Mouse (Mus musculus): Measurements from ENCODE around the gene Cox7a1.
"Not testable (repeated sequence)": the region's sequence is repeated elsewhere in the genome, so short reads cannot be mapped to it uniquely, and the experiment has no call there.

Cox7a1 gene

DNA sequence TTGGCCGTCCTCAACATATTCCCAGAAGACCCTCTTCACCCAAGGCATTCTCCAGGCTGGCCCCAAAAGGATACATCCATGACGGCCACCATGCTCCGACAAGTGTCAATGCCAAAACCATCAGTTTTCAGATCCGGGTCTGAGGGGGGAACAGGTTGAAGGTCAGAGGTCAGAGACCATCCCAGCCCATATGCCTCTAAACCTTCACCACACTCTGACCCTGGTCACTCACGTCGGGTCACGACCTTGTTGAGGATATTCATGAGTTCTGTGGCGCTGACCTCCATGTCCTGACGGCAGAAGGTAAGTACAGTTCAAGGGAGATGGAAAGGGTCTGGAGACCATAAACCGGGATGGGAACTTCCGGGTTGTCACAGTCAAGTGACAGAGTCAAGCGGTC lies 8.1 kb downstream of the Cox7a1 start:
- no peak for DNase-seq (ENCODE audit: inconsistent age in 2 of 2, low spot score in 1 of 2)

DNA sequence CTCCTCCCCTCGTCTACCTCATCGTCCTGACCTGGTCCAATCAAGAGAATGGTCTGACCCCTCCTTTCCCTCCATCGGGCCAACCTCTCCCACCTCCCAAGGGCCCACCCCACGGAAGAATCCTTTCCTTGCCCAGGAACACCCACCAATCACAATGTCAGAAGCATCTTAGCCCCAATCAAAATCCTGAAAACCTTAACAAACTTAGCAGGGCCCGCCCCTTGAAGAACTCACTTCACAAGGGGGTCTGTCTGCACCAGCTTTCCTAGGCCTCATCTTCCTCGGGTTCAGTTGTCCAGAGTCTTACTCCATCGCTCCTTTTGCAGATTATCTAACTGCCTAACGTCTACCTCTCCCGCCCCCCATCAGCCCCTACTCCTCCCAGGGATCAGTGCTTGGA lies 9.1 kb downstream of the Cox7a1 start:
- DNase-seq (ENCODE audit: inconsistent age in 2 of 2, low spot score in 1 of 2): no peak

DNA sequence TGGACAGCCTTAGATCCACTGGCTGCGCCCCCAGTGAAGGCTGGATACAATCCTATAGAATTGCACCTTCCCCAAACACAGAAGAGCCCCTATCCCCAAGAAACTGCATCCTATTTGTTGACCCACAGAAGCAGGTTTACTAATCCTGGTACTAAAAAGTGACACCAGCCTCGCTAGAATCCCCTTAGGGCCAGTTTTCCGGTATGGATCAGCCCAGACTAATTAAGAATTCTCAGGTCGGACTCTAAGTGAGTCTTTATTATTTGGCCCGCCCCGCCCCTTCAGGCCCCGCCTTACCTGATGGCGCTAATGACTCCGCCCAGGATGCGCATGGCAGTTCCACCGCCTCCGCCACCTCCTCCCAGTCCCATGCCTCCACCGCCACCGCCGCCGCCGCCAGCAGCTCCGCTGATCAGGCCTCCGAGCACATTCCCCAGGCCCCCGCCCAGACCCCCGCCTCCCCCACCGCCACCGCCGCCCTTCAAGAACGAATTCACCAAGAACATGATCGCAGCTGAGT lies 9.7 kb downstream of the Cox7a1 start:
- DNase-seq (ENCODE audit: inconsistent age in 2 of 2, low spot score in 1 of 2): peak; percentile 88 to 94

DNA sequence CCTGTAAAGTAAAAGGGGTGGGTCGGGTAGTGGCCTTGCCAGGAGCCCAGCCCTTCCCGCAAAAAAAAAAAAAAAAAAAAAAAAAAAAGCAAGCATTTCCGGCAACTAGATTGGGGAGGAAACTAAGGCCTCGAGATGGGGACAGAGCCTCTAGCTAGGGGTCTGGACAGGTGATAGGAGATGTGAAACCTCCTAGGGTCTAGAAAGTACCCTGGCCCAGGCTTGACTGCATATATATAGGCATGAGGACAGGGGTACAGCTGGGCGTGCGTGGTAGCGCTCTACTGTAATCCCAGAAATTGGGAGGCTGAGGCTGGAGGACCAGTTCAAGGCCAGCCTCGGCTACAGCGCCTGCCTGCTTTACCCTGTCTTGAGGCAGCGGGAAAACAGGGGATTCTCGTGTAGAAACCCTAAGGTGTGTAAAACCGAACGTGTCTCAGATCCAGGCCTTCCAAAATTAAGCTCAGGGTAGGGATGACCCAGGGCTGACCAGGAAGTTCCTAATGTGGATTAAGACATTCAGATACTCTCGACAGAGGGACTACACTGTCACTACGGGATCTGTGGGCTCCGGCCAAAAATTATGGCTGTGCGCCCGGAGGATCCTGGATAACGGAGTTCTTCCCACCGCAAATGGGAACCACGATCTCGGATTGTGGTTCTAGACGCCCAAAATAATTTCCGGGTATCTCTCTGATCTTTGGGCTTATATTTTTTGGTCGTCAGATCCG lies 10.3 kb downstream of the Cox7a1 start:
- DNase-seq (ENCODE audit: inconsistent age in 2 of 2, low spot score in 1 of 2): peak; percentile 56 to 87

DNA sequence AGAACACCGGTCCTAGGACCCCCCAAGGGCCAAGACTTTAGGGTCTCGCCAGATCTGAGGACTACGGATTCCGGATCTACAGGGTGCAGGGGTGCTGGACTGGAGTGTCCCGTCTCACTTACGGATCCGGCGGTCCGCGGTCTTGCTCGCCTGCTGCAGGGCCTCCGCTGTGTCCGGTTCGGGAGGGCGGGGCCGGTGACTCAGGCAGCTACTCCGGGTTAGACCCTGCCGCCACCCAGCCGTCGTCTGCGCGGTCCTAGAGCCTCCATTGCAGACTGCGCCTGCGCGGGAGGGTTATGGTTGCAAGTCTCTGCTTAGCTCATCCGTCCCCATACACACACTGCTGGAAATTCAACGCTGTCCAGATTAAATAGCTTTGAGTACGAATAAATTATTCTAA lies 10.9 kb downstream of the Cox7a1 start:
- DNase-seq (ENCODE audit: inconsistent age in 2 of 2, low spot score in 1 of 2): peak; percentile 97 to 98

DNA sequence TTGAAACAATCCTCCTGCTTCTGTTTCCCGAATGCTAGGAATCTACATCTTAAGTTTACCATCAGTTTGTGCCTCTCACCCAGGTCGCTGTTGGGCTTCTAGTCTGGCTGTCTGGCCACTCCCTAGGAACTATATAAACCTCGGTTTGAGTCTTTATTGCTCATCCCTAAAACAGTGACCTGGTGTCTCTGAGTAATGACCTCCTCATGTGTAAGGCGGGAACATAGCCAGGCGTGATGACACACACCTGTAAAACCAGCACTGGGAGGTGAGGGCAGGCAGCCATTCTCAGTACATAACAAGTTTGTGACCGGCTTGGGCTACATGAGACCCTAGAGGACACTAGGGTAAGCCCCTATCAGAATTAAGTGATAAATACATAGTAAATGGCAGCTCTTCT lies 11.5 kb downstream of the Cox7a1 start:
- no peak for DNase-seq (ENCODE audit: inconsistent age in 2 of 2, low spot score in 1 of 2)

DNA sequence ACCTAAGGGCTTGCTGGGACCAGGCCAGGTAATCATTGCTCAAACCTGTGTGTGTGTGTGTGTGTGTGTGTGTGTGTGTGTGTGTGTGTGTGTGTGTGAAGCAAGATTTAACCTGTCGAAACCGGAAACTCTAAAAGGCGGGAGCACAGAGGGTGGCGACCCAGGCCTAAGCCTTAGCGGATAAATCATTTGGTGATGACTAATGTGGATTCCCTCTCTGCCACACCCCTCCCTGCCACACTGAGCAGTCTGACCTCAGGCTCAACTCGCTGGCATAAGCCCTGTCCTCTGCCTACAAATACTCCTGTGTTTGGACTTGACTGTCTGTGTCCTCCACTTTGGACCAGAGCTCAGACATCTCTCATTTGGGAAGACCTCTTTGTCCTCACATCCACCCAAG lies 12.2 kb downstream of the Cox7a1 start:
- DNase-seq (ENCODE audit: inconsistent age in 2 of 2, low spot score in 1 of 2): peak; percentile 75 to 84

DNA sequence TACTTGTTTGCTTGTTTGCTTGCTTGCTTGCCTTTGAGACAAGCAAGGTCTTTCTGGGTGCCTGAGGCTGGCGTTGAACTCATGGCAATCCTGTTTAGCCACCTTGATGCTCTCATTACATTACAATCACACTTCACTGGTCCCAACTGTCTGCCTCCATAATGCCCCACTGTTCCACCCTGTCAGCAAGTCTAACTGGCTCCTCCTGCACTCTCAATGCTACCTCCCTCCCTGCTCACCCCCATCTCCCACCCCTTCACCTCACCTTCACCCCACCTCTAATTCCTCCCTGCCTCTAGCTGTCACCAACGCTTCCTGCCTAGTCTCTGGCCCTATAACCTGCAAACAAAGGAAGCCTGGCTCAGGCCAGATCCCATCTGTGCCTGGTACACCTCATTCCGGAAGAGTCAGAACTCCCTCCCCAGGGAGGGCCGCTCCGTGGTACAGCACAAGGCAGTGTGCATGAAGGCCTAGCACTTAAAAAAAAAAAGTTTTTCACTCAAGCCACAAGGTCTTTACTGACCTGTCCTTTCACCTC lies 13.7 kb downstream of the Cox7a1 start:
- no peak for DNase-seq (ENCODE audit: inconsistent age in 2 of 2, low spot score in 1 of 2)

DNA sequence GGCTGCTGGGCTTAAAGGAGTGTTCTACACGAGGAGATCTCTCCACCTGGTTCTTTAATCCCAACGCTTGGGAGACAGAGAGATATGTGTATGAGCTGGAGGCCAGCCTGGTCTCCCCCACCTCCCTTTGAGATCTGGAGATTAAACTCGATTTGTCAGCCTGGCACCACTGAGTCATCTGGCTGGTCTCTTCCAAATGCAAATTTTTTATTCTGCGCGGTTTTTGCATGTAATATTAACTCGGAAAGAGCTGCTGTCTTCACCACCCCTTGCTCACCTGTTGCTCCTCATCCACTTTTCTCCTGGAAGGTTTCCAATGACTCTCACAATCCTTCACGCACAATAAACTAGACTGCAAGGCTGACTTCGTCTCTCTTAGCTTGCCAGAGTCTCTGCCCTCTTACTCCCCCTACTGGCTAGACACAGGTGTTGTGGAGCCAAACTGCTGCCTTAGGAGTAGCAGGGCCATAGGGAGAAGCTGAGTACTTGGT lies 14.6 kb downstream of the Cox7a1 start, which contains the start of gene Capns1:
Gene Capns1, minus strand, starts transcription at position 331 of the 491 bp plus-strand sequence.
- peak; percentile 70 to 91 for DNase-seq (ENCODE audit: inconsistent age in 2 of 2, low spot score in 1 of 2)

DNA sequence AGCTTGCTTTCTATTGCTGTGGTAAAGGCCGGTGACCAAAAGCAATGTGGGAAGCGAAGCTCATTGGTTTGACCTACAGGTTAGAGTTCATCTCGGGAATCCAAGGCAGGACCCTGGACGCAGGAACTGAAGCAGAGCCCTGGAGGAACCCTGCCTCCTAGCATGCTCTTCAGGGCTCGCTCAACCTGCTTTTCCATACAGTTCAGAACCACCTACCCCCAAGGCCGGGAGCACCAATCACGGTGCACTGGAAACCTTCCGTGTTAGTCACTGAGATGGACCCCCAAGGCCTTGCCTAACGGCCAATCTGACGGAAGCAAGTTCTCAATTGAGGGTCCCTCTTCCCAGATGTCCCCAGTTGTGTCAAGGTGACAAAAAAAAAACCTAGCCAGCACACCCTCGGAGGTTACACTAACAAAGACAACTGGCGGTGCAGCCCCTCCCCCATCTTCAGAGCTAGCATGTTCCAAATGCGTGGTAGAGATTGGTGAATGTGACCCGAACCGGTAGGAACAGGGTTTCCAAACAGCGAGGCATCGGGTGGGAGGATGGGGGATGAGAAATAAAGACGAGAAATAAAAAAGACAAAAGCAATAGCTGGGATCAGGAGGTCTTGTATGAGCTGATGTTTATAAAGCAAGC lies 15.7 kb downstream of the Cox7a1 start:
- DNase-seq (ENCODE audit: inconsistent age in 2 of 2, low spot score in 1 of 2): no peak

DNA sequence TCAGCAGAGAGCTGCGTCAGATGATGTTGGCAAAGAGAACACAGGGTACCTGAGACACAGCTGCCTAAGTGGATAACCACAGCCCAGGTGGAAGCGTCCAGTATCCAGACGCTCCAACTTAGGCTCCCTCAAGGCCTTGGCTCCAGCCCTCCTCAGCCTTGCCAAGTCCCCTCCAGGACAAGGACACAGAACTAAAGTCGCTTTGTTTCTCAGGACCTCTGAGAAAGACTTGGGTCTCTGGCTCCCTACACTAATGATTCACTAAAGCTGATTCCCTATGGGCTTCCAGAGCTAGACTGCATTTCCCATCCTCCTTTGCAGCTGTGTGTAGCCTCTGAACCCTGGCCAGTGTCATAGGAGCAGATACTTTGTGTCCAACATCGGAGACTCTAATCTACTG lies 16.3 kb downstream of the Cox7a1 start:
- peak in 1 of 2 experiments; percentile 69 for DNase-seq (ENCODE audit: inconsistent age in 2 of 2, low spot score in 1 of 2)

DNA sequence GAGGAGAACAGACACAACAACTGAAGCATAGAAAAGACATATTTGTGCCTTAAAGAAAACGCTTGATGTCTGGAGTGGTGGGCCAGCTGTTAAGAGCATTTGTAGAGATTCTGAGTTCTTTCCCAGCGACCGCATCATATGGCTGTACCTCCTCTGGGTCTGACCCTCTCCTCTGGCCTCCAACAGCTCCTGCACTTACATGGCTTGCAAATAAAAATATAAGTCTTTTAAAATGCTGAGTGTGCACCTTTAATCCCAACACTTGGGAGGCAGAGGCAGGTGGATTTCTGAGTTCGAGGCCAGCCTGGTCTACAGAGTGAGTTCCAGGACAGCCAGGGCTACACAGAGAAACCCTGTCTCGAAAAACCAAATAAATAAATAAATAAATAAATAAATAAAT lies 16.7 kb downstream of the Cox7a1 start:
- not testable (repeated sequence) for DNase-seq (ENCODE audit: inconsistent age in 2 of 2, low spot score in 1 of 2)

DNA sequence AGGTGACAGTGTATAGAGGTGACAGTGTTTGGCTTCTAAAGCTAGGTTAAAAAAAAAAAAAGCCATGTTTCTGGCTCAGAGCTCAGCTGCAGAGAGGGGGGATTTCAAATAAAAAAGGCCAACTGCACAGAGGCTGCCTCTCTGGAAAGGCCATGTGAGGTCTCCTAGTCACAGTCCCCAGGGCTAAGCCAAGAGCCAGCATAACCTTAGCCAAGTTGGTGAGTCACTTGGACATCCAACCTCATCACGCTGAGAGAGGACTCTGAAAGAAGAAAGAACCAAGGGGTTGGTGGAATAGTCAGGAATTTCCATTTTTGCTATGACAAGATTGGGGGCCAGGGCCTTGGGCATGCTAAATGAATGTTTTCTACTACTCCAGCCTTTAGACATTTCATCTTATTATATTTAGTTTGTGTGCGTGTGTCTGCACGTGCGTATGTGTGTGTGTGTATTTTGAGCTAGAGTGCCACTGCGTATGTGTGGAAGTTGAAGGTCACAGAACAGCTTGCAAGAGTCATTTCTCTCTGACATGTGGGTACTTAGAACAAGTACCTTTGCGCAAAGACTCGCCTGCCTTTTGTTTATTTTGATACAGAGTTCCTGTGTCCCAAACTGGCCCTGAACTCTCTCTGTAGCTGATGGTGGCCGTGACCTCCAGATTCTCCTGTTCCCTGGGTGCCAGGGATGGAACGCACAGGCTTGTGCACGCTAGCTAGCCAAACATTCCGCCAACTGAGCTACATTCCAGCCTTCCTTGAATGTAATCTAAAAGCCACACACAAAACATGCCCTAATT lies 19.1 kb downstream of the Cox7a1 start:
- peak; percentile 79 to 89 for DNase-seq (ENCODE audit: inconsistent age in 2 of 2, low spot score in 1 of 2)

DNA sequence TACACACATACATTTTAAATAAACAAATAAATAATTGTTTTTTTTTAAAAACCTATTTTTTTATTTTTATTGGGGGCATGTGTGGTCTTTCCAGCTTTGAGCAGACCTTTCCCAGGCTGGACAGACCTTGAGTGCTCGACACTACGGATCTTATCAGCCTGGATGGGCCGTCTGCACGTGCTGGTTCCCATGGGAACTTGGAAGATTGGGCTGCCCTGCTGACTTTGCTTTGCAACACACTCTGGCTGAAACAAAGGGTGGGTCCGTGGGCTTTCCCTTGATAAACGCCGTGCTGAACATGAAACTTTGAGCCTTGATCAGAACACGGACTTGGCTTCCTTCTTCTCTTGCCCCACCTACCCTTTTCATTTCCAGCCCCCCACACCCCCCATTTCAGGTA lies 20.4 kb downstream of the Cox7a1 start:
- DNase-seq (ENCODE audit: inconsistent age in 2 of 2, low spot score in 1 of 2): no peak

DNA sequence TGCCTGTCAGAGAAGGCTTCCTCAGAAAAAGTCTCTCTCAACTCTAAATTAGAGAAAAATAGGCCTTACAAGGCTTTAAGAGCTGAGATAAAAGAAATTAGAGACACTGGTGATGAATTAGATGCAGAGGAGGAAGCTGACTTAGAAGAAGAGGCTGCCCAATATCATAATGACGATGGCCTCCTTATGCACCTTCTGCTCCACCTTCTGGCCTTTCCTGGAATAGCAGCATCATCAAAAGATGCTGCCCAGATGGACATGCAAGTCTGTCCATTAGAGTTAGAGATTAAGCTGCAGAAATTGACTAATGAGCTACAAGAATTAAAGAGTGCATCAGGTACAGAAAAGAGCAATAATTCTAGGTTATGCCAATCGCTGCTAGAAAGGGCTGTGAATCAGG lies 21.4 kb downstream of the Cox7a1 start:
- peak; percentile 74 to 92 for DNase-seq (ENCODE audit: inconsistent age in 2 of 2, low spot score in 1 of 2)

DNA sequence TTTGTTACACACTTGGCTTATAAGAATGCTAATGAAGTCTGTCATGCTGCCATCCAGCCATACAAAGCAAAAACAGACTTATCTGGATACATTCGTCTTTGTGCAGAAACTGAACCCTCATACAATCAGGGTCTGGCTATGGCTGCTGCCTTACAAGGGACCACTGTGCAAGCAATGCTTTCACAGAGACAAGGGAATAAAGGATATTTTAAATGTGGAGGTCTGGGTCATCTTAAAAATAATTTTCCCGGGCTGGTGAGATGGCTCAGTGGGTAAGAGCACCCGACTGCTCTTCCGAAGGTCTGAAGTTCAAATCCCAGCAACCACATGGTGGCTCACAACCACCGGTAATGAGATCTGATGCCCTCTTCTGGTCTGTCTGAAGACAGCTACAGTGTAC lies 22.4 kb downstream of the Cox7a1 start:
- not testable (repeated sequence) for DNase-seq (ENCODE audit: inconsistent age in 2 of 2, low spot score in 1 of 2)

DNA sequence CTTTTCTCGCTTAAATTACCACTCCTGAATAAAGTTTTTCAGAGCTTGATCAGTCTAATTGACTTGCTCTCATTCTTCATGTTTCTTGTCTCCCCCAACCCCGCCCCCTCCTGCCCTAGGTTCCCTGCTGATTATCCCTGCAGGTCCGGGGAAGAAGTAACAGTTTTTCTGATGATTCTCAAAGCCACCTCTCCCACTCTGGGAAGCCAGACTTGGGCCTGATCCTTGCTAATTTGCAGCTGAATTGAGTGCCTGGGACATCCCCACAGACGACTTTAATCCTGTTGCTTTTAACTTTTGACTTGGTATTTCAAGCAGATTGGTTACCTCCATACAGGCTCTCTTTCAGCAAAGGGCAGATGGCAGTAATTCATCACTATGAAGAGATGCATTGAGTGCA lies 27.1 kb downstream of the Cox7a1 start:
- DNase-seq (ENCODE audit: inconsistent age in 2 of 2, low spot score in 1 of 2): no peak

DNA sequence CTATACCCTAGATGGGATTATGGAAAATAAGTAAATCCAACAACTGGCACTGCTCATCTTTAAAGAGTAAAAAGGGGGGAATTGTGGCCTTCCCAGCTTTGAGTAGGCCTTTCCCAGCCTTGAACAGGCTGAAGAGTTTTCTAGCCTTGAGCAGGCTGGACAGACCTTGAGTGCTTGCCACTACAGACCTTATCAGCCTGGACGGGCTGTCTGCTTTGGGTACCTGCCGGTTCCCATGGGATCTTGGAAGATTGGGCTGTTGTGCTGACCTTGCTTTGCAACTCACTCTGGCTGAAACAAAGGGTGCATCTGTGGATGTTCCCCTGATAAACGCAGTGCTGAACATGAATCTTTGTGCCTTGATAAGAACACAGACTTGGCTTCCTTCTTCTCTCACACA lies 29.9 kb downstream of the Cox7a1 start:
- peak; percentile 71 to 77 for DNase-seq (ENCODE audit: inconsistent age in 2 of 2, low spot score in 1 of 2)

DNA sequence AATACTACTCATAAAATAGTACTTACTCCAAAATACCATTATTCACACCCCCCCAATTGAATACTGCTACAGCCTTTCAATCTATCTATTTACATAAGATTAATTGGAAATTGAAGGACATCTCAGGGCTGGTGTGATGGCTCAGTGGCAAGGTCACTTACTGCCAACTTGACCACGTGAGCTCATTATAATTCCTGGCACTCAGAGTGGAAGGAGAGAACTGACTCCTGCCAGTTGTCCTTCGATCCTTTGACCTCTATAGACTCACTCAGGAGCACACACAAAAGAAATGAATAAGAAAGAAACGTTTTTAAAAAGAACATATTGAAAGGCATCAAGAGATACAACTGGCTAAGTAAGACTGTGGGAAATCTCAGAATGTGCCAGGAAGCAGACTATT lies 31.9 kb downstream of the Cox7a1 start:
- peak in 1 of 2 experiments; percentile 68 for DNase-seq (ENCODE audit: inconsistent age in 2 of 2, low spot score in 1 of 2)

DNA sequence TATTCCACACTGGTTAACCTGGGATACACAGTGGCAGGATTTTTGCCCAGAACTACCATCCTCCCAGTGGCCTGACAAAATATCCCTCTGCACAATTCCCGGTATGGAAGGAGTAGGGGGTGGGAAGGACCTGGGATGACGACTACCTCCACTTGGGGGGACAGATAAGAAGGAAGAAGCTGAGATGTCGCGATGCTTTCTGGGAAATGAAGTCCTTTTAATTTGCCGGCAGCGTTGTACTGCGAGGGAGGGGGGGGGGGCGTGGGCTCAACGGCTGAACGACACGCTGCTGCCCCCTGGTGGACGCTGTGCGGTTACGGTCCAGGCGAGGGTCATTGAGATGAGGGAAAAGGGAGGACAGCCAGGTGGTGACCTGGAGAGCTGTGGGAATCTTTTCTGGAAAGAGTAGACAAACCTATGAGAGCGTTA lies 32.8 kb downstream of the Cox7a1 start:
- DNase-seq (ENCODE audit: inconsistent age in 2 of 2, low spot score in 1 of 2): peak; percentile 65 to 87

DNA sequence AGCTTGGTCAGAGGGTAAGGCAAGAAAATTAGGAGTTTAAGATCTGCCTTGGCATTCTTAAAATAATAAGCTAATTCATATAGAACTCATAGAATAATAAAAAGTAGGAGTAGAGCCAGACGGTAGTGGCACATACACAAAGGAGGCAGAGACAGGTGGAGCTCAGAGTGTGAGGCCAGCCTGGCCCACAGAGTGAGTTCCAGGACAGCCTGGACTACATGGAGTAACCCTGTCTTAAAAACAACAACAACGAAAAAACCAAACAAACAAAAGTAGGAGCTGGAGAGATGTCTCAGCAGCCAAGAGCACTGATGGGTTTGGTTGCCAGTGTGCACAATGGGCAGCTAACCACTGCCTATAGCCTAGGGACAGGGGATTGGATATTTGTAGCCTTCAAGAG lies 33.3 kb downstream of the Cox7a1 start:
- no peak for DNase-seq (ENCODE audit: inconsistent age in 2 of 2, low spot score in 1 of 2)
